Mouse (Mus musculus): ENCODE results near the gene Nrap. TPM values are rescaled to one million over a fixed set of nuclear protein-coding genes. Genes with fewer than 3 reads are reported as not detected.
"Not testable (repeated sequence)": the region's sequence is repeated elsewhere in the genome, so short reads cannot be mapped to it uniquely, and the experiment has no call there.

Gene Nrap
- polyA plus RNA-seq, 1 experiment from 2014 or later: 0.86 TPM

DNA sequence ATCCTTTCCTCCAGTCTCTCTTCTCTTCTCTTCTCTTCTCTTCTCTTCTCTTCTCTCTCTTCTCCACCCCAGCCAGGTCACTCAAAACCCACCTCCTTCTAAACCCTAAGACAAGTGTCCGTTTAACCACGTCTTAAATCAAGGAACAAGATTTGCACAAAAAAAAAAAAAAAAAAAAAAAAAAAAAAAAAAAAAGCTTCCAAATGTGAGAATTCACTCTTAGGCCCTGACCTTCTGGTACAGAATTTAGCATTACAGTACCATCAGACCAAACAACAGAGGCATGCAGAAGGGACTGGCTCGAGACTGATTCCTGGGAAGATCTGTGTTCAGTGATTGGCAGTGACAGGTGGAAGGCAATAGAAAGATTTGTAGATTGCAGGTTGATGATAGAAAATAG lies 30.5 kb upstream of the Nrap start:
- WGBS: 86% methylated on average over 3 of the region's 3 CpGs
- Histone ChIP-seq H3K4me3 (no peak overlapping the region), H3K36me3 (no peaks in the 10 kb centered on the region), H3K27me3 (no peaks in the 10 kb centered on the region), H3K4me1 (peaks cover 21% of the 10 kb centered on the region), H3K9ac (no peak overlapping the region), H3K27ac (no peak overlapping the region), H3K4me2 (no peak overlapping the region), H3K9me3 (no peaks in the 10 kb centered on the region)
- no peak for ATAC-seq (ENCODE audit: borderline replicate concordance, extremely low read depth, low FRiP score, low TSS enrichment)

- ATAC-seq (ENCODE audit: borderline replicate concordance, extremely low read depth, low FRiP score, low TSS enrichment): no peak
- H3K36me3 ChIP-seq: no peaks in the 10 kb centered on the region
- H3K4me2 ChIP-seq: no peak overlapping the region
- no peaks in the 10 kb centered on the region for H3K27me3 ChIP-seq
- H3K27ac ChIP-seq: no peak overlapping the region
- no peak overlapping the region for H3K4me3 ChIP-seq
- 61% methylated on average over 9 of the region's 9 CpGs for WGBS
- H3K4me1 ChIP-seq: peaks cover 13% of the 10 kb centered on the region
- H3K9ac ChIP-seq: no peak overlapping the region
- no peaks in the 10 kb centered on the region for H3K9me3 ChIP-seq
These were observed 29.6 kb upstream of the Nrap start for GRCm38 (mm10) chr19:56419452-56419851.

DNA sequence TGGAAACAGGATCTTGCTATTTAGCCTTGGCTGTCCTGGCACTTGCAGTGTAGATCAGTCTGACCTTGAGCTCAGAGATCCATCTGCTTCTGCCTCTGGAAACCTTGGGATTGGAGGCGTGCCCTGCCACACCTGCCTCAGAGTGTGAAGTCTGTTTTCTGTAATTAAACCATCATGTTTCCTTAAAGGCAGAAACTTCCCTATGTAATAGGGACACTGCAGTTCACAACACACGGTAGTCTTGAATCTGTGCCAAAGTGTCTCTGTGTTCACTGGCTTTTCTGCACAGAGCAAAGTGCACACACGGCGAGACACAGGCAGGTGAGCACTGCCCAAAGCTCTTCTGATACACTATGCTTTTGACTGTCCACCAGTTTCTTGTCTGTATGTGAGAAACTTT lies 28.6 kb upstream of the Nrap start:
- Histone ChIP-seq H3K9me3 (no peaks in the 10 kb centered on the region), H3K4me3 (no peak overlapping the region), H3K27me3 (no peaks in the 10 kb centered on the region), H3K4me2 (no peak overlapping the region), H3K27ac (no peak overlapping the region), H3K36me3 (no peaks in the 10 kb centered on the region), H3K9ac (no peak overlapping the region), H3K4me1 (peaks cover 4% of the 10 kb centered on the region; the same call in 1 of the 2 replicates)
- WGBS: 73% methylated on average over 4 of the region's 4 CpGs
- ATAC-seq (ENCODE audit: borderline replicate concordance, extremely low read depth, low FRiP score, low TSS enrichment): no peak

- not testable (repeated sequence) for H3K4me2 ChIP-seq; H3K4me3 ChIP-seq; H3K9ac ChIP-seq; ATAC-seq (ENCODE audit: borderline replicate concordance, extremely low read depth, low FRiP score, low TSS enrichment); H3K27me3 ChIP-seq; H3K9me3 ChIP-seq; H3K4me1 ChIP-seq; H3K27ac ChIP-seq
- 93% methylated on average over 4 of the region's 4 CpGs for WGBS
- peaks cover 31% of the 10 kb centered on the region for H3K36me3 ChIP-seq
These were observed 20.0 kb upstream of the Nrap start for GRCm38 (mm10) chr19:56409884-56410283.

GRCm38 (mm10) chr19:56406581-56406980 lies 16.7 kb upstream of the Nrap start:
- Histone ChIP-seq H3K4me2 (no peak overlapping the region), H3K27ac (no peak overlapping the region)
- 89% methylated on average over 7 of the region's 7 CpGs for WGBS

DNA sequence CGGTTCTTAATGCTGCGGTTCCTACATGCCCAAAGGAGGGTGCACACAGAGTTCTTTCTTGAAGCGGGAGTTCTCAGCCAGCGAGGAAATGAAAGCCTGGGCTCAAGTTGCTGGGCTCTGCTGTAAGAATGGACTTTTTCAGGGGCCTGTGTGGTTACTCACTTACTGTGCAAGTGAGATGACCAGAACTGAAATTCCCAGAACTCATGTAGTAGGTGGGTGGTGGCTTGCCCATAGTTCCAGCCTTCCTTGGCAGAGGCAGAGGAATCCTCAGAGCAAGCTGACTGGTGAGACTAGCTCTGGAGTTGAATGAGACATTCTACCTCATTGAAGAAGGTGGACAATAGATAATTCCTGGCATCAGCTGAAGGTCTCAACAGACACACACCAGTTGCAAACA lies 16.0 kb upstream of the Nrap start:
- no peaks in the 10 kb centered on the region for H3K4me1 ChIP-seq
- H3K36me3 ChIP-seq: peaks cover 36% of the 10 kb centered on the region
- no peaks in the 10 kb centered on the region for H3K9me3 ChIP-seq
- H3K4me2 ChIP-seq: no peak overlapping the region
- no peak overlapping the region for H3K27ac ChIP-seq
- H3K9ac ChIP-seq: no peak overlapping the region
- no peaks in the 10 kb centered on the region for H3K27me3 ChIP-seq
- 91% methylated on average over 4 of the region's 4 CpGs for WGBS
- no peak overlapping the region for H3K4me3 ChIP-seq
- no peak for ATAC-seq (ENCODE audit: borderline replicate concordance, extremely low read depth, low FRiP score, low TSS enrichment)

More at GRCm38 (mm10) chr19:56406581-56406980, 16.7 kb upstream of the Nrap start:
- Histone ChIP-seq H3K36me3 (peaks cover 36% of the 10 kb centered on the region), H3K27me3 (no peaks in the 10 kb centered on the region), H3K4me1 (no peaks in the 10 kb centered on the region), H3K9ac (no peak overlapping the region), H3K9me3 (no peaks in the 10 kb centered on the region), H3K4me3 (no peak overlapping the region)
- ATAC-seq (ENCODE audit: borderline replicate concordance, extremely low read depth, low FRiP score, low TSS enrichment): no peak

- Histone ChIP-seq H3K9me3 (no peaks in the 10 kb centered on the region), H3K27me3 (no peaks in the 10 kb centered on the region), H3K27ac (no peak overlapping the region), H3K9ac (no peak overlapping the region), H3K4me2 (no peak overlapping the region), H3K36me3 (peaks cover 9% of the 10 kb centered on the region; the same call in 1 of the 2 replicates), H3K4me1 (peaks cover 22% of the 10 kb centered on the region), H3K4me3 (no peak overlapping the region)
- ATAC-seq (ENCODE audit: borderline replicate concordance, extremely low read depth, low FRiP score, low TSS enrichment): no peak
- 71% methylated on average over 6 of the region's 6 CpGs for WGBS
These were observed 12.0 kb upstream of the Nrap start for GRCm38 (mm10) chr19:56401864-56402263.

GRCm38 (mm10) chr19:56400200-56400599 lies 10.4 kb upstream of the Nrap start:
- ATAC-seq (ENCODE audit: borderline replicate concordance, extremely low read depth, low FRiP score, low TSS enrichment): 0 out of 2 replicates have a peak, but pooled peaks have one; percentile 9
- H3K27ac ChIP-seq: no peak overlapping the region
- H3K27me3 ChIP-seq: peaks cover 10% of the 10 kb centered on the region; the same call in 1 of the 2 replicates
- H3K4me3 ChIP-seq: no peak overlapping the region
- peaks cover 8% of the 10 kb centered on the region; the same call in 1 of the 2 replicates for H3K36me3 ChIP-seq
- no peak overlapping the region for H3K9ac ChIP-seq
- no peak overlapping the region for H3K4me2 ChIP-seq
- 36% methylated on average over 14 of the region's 14 CpGs for whole genome bisulfite sequencing
- no peaks in the 10 kb centered on the region for H3K9me3 ChIP-seq
- H3K4me1 ChIP-seq: peaks cover 26% of the 10 kb centered on the region

GRCm38 (mm10) chr19:56398528-56398795 lies 8.6 kb upstream of the Nrap start:
- Histone ChIP-seq H3K4me1 (peaks cover 26% of the 10 kb centered on the region), H3K27me3 (peaks cover 16% of the 10 kb centered on the region; the same call in 1 of the 2 replicates), H3K36me3 (no peaks in the 10 kb centered on the region), H3K27ac (peak overlapping the region; percentile 92; the same call in 1 of the 2 replicates), H3K9ac (no peak overlapping the region), H3K4me3 (no peak overlapping the region), H3K4me2 (peak overlapping the region; percentile 90), H3K9me3 (no peaks in the 10 kb centered on the region)
- no peak for ATAC-seq (ENCODE audit: borderline replicate concordance, extremely low read depth, low FRiP score, low TSS enrichment)

DNA sequence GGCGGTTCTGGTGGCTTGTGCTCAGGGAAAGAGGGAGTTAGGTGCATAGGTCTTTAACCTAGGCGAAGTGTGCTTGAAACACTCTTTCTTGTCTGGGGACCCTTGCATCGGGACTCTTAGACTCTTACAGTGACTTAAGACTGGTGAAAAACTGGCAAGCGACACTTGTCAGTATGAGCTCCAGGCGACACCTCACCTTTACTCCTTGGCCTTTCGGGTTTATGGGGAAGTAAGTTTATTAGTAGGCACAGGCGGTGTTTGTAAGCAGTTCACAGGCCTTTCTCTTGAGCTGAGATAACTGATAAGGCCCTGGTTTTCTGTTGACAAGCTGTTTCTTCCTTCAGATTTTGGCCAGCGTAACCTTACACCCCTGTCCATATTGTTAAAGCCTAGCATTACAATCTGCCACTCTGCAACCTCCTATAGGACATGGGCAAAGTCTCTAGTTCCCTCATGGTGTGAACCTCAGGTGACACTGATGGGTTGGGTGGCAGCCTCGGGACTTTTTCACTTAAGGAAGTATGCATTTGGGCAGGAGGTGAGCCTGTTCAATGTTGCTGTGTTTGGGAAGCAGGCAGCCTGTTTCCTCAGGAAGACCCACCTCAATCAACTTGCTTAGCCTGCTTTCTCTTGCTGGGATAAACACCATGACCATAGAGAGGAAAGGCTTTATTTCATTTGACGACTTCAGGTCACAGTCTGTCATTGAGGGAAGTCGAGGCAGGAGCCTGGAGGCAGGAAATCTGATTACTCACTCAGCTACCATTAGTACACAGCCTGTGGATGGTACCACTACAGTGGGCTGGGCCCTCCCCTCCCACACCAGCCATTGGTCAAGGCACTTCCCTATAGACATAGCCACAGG lies 8.1 kb upstream of the Nrap start:
- Histone ChIP-seq H3K4me2 (peak overlapping the region; percentile 90), H3K4me1 (peaks cover 26% of the 10 kb centered on the region), H3K9me3 (no peaks in the 10 kb centered on the region), H3K9ac (peak overlapping the region; percentile 75), H3K4me3 (peak overlapping the region; percentile 69), H3K27me3 (peaks cover 16% of the 10 kb centered on the region; the same call in 1 of the 2 replicates), H3K36me3 (no peaks in the 10 kb centered on the region), H3K27ac (peak overlapping the region; percentile 92)
- ATAC-seq (ENCODE audit: borderline replicate concordance, extremely low read depth, low FRiP score, low TSS enrichment): no peak
- WGBS: 40% methylated on average over 11 of the region's 11 CpGs

- Histone ChIP-seq H3K9ac (peak within 1 kb of the TSS; percentile 75), H3K4me1 (peaks cover 26% of the 10 kb centered on the region), H3K4me2 (peak within 1 kb of the TSS; percentile 90), H3K36me3 (no peaks in the 10 kb centered on the region), H3K9me3 (no peaks in the 10 kb centered on the region), H3K4me3 (peak within 1 kb of the TSS; percentile 69), H3K27ac (peak within 1 kb of the TSS; percentile 92), H3K27me3 (peaks cover 16% of the 10 kb centered on the region; the same call in 1 of the 2 replicates)
- WGBS: under 1% methylated on average over 78 of the region's 78 CpGs
- ATAC-seq (ENCODE audit: borderline replicate concordance, extremely low read depth, low FRiP score, low TSS enrichment): peak; percentile 78
These were observed 7.1 kb upstream of the Nrap start, which contains the start of gene Casp7 for GRCm38 (mm10) chr19:56396669-56397621. TSS of gene Casp7 (plus strand) at chr19:56397129.

All from lung, embryonic 15.5 days (tissue).